22 mouse cellular contexts compared by ENCODE assay signal in the genomic region with DNA sequence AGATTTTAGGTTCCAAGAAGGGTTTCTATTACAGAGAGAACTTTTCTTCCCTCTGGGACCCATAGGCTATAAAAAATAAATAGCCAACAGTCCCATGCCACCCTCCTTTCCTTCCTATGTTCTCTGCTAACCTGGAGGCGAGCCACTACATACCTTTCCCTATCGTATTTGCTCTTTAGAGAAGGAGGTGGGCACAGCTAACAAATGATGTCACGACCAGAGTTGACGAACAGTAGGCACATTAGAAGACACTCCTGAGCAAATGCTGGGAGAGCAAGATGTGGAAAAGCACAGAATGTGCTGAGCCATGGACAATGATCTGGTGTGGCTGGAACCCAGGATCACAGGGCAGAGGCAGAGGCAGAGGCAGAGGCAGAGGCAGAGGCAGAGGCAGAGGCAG. TPM values are rescaled to one million over a fixed set of nuclear protein-coding genes. Genes with fewer than 3 reads are reported as not detected.
A peak's percentile ranks its signal among the peaks of the same experiment; 100 is the strongest.
DNase-seq lines count a peak whose midpoint lies in the region; ATAC-seq and TF ChIP-seq lines count a peak whose summit lies in the region.
"Had no signal": no experiment of that assay in that cellular context is flagged by ENCODE, and none has a peak within 500 bp of the region (broad histone marks: within the 10 kb centered on the region; RNA-seq: fewer than 3 reads in every experiment).

No protein-coding gene starts in this region.

- no peaks in the 10 kb centered on the region for H3K36me3 ChIP-seq in lung, embryonic 14.5 days (ENCODE audit: insufficient read depth)
- no peaks in the 10 kb centered on the region for H3K36me3 ChIP-seq in intestine, embryonic 16.5 days (ENCODE audit: control insufficient read depth, insufficient read depth, low read length)
- no peaks in the 10 kb centered on the region for H3K36me3 ChIP-seq in small intestine, adult 2 months (ENCODE audit: control insufficient read depth, insufficient read depth, low read length)
- no peaks in the 10 kb centered on the region for H3K36me3 ChIP-seq in hindbrain, embryonic 13.5 days
- H3K36me3 ChIP-seq: forebrain, embryonic 12.5 days; heart, embryonic 10.5 days; hindbrain, embryonic 15.5 days; liver, embryonic 15.5 days had no signal

- no peak overlapping the region for H3K9ac ChIP-seq in lung, embryonic 14.5 days
- peak overlapping the region; percentile 33; the same call in 1 of the 2 replicates for H3K9ac ChIP-seq in intestine, embryonic 16.5 days (ENCODE audit: low read depth, low read length)
- H3K9ac ChIP-seq in hindbrain, embryonic 13.5 days: no peak overlapping the region
- H3K9ac ChIP-seq: forebrain, embryonic 12.5 days; hindbrain, embryonic 15.5 days; liver, embryonic 15.5 days had no signal

- no peaks in the 10 kb centered on the region for H3K27me3 ChIP-seq in lung, embryonic 14.5 days (ENCODE audit: insufficient read depth, low read length)
- H3K27me3 ChIP-seq in intestine, embryonic 16.5 days (replicated peaks; ENCODE audit: control insufficient read depth, insufficient read depth, low read length): no peaks in the 10 kb centered on the region
- no peaks in the 10 kb centered on the region for H3K27me3 ChIP-seq in small intestine, adult 2 months (ENCODE audit: control insufficient read depth, insufficient read depth, low read length)
- 0 out of 2 replicates have a peak, but pooled peaks cover 4% of the 10 kb centered on the region for H3K27me3 ChIP-seq in hindbrain, embryonic 13.5 days
- H3K27me3 ChIP-seq: forebrain, embryonic 12.5 days; hindbrain, embryonic 15.5 days; liver, embryonic 15.5 days had no signal

- TF ChIP-seq POLR2A in small intestine, adult 2 months (IDR thresholded peaks at IDR 0.05; ENCODE audit: low read depth, low read length): no peak

- WGBS in lung, embryonic 14.5 days: 63% methylated on average over 4 of the region's 4 CpGs
- 81% methylated on average over 4 of the region's 4 CpGs for WGBS in intestine, embryonic 16.5 days
- 44% methylated on average over 4 of the region's 4 CpGs for WGBS in small intestine, adult 2 months
- WGBS in hindbrain, embryonic 13.5 days: 90% methylated on average over 4 of the region's 4 CpGs

- H3K4me3 ChIP-seq in lung, embryonic 14.5 days (ENCODE audit: low read depth, low read length): no peak overlapping the region
- H3K4me3 ChIP-seq in intestine, embryonic 16.5 days (ENCODE audit: low read length): no peak overlapping the region
- H3K4me3 ChIP-seq in small intestine, adult 2 months (ENCODE audit: low read depth, low read length): no peak overlapping the region
- H3K4me3 ChIP-seq in hindbrain, embryonic 13.5 days: no peak overlapping the region
- H3K4me3 ChIP-seq: forebrain, embryonic 12.5 days; gastrocnemius, adult 2 months; heart, embryonic 10.5 days; hindbrain, embryonic 15.5 days; liver, embryonic 15.5 days; myocyte had no signal

- peak; percentile 30 for DNase-seq in heart, adult 11 months
- no peak for DNase-seq in heart, adult 8-10 months (ENCODE audit: low spot score)
- peak; percentile 24 for DNase-seq in lung, embryonic 14.5 days
- no peak for DNase-seq in lung, postnatal 14 days
- no peak for DNase-seq in left cerebral cortex, postnatal 36 days (ENCODE audit: low spot score in 2 of 2)
- DNase-seq: adrenal gland, postnatal 25 days; cerebellum, adult 11 months; cerebellum, adult 9-11 months; gastrocnemius, adult 2 months; heart, postnatal 4 days; liver; thymus, adult 2 months; thymus, postnatal 4 days had no signal

- TF ChIP-seq CTCF in lung, embryonic 14.5 days (IDR thresholded peaks at IDR 0.05; ENCODE audit: low read depth): no peak
- no peak for TF ChIP-seq CTCF in small intestine, adult 2 months (IDR thresholded peaks at IDR 0.05; ENCODE audit: extremely low read depth, insufficient read length, insufficient replicate concordance, low read depth, low read length)

- H3K4me2 ChIP-seq in lung, embryonic 14.5 days: no peak overlapping the region
- H3K4me2 ChIP-seq in intestine, embryonic 16.5 days (ENCODE audit: low read depth, low read length): no peak overlapping the region
- no peak overlapping the region for H3K4me2 ChIP-seq in hindbrain, embryonic 13.5 days
- H3K4me2 ChIP-seq: forebrain, embryonic 12.5 days; hindbrain, embryonic 15.5 days; liver, embryonic 15.5 days had no signal

- no peak for ATAC-seq in lung, embryonic 14.5 days (ENCODE audit: insufficient read depth)
- ATAC-seq in intestine, embryonic 16.5 days: peak; percentile 7; the same call in 1 of the 2 replicates
- no peak for ATAC-seq in hindbrain, embryonic 13.5 days (ENCODE audit: low FRiP score)
- ATAC-seq: midbrain, embryonic 16.5 days had no signal

- no peak overlapping the region for H3K27ac ChIP-seq in lung, embryonic 14.5 days (ENCODE audit: low read depth)
- H3K27ac ChIP-seq in intestine, embryonic 16.5 days (ENCODE audit: low read length): peak overlapping the region; percentile 95
- peak overlapping the region; percentile 95 for H3K27ac ChIP-seq in small intestine, adult 2 months (ENCODE audit: insufficient read depth, low read depth, low read length)
- no peak overlapping the region for H3K27ac ChIP-seq in hindbrain, embryonic 13.5 days
- H3K27ac ChIP-seq: forebrain, embryonic 12.5 days; heart, embryonic 10.5 days; hindbrain, embryonic 15.5 days; liver, embryonic 15.5 days had no signal

- H3K9me3 ChIP-seq in lung, embryonic 14.5 days (ENCODE audit: low read depth, low read length): no peaks in the 10 kb centered on the region
- no peaks in the 10 kb centered on the region for H3K9me3 ChIP-seq in intestine, embryonic 16.5 days (ENCODE audit: control insufficient read depth, low read length)
- H3K9me3 ChIP-seq in hindbrain, embryonic 13.5 days: no peaks in the 10 kb centered on the region
- H3K9me3 ChIP-seq: forebrain, embryonic 12.5 days; heart, embryonic 10.5 days; hindbrain, embryonic 15.5 days; liver, embryonic 15.5 days had no signal

- H3K4me1 ChIP-seq in lung, embryonic 14.5 days (ENCODE audit: insufficient read depth): no peaks in the 10 kb centered on the region
- peaks cover 13% of the 10 kb centered on the region for H3K4me1 ChIP-seq in intestine, embryonic 16.5 days (ENCODE audit: control insufficient read depth, insufficient read depth, low read length)
- peaks cover 11% of the 10 kb centered on the region for H3K4me1 ChIP-seq in small intestine, adult 2 months (ENCODE audit: control insufficient read depth, insufficient read depth, insufficient read length, low read length)
- H3K4me1 ChIP-seq in hindbrain, embryonic 13.5 days (replicated peaks): no peaks in the 10 kb centered on the region
- H3K4me1 ChIP-seq: forebrain, embryonic 12.5 days; heart, embryonic 10.5 days; hindbrain, embryonic 15.5 days; liver, embryonic 15.5 days had no signal

- intact Hi-C loops in left cerebral cortex, postnatal 36 days (cut with DNase I): no loop called here

RNA-seq across cellular contexts. Expression of gene Dock7, which starts 30.7 kb away (rescaled TPM):
- 10 to 100 TPM in 3 of 4 experiments, 1 to 10 TPM in 1; 9.8 to 11.0 (median 10.7) TPM for total RNA-seq in heart, adult 8-10 months (2022)
- 77.3 and 78.4 TPM in 2 replicates for polyA plus RNA-seq in lung, embryonic 14.5 days (2014; fragmentation: Nextera tagmentation; extraction: Ambion mirVana)
- 32.8 and 34.9 TPM in 2 replicates for polyA plus RNA-seq in intestine, embryonic 16.5 days (2015; fragmentation: Nextera tagmentation; extraction: Ambion mirVana)
- 6.9 and 14.9 TPM in 2 replicates for polyA plus RNA-seq in small intestine, adult 2 months (2012; rRNA removed)
- 73.6 and 84.8 TPM in 2 replicates for polyA plus RNA-seq in hindbrain, embryonic 13.5 days (2015; fragmentation: Nextera tagmentation; extraction: Ambion mirVana)
- total RNA-seq in left cerebral cortex, postnatal 36 days (2021): 10 to 100 TPM; 36.0 to 45.1 TPM

RNA-seq across cellular contexts. Expression of gene Atg4c, which starts 42.3 kb away (rescaled TPM):
- 1 to 10 TPM; 3.9 to 5.0 (median 4.6) TPM for total RNA-seq in heart, adult 8-10 months (2022)
- polyA plus RNA-seq in lung, embryonic 14.5 days (2014; fragmentation: Nextera tagmentation; extraction: Ambion mirVana): 11.3 and 12.3 TPM in 2 replicates
- 15.0 and 15.7 TPM in 2 replicates for polyA plus RNA-seq in intestine, embryonic 16.5 days (2015; fragmentation: Nextera tagmentation; extraction: Ambion mirVana)
- polyA plus RNA-seq in small intestine, adult 2 months (2012; rRNA removed): 1.1 and 3.3 TPM in 2 replicates
- polyA plus RNA-seq in hindbrain, embryonic 13.5 days (2015; fragmentation: Nextera tagmentation; extraction: Ambion mirVana): 16.3 and 16.9 TPM in 2 replicates
- total RNA-seq in left cerebral cortex, postnatal 36 days (2021): 10 to 100 TPM; 42.4 to 45.2 TPM

Comparison
In these comparisons a context has a peak if more than half of its experiments do, and no peak if none do; other contexts are left out.
1. DNase-seq: peak in heart, adult 11 months (single experiment) and lung, embryonic 14.5 days (single experiment); none in heart, adult 8-10 months (single experiment), lung, postnatal 14 days (single experiment) and left cerebral cortex, postnatal 36 days (0 of 2).
2. H3K27ac ChIP-seq: peak in intestine, embryonic 16.5 days (single experiment) and small intestine, adult 2 months (single experiment); none in lung, embryonic 14.5 days (single experiment) and hindbrain, embryonic 13.5 days (single experiment).